Mouse (Mus musculus): ENCODE results near the gene Sntg2. TPM values are rescaled to one million over a fixed set of nuclear protein-coding genes. Genes with fewer than 3 reads are reported as not detected.

Gene Sntg2
- 0.04 TPM in 1 of 2 replicates, not detected in the other for polyA plus RNA-seq (2012)

DNA sequence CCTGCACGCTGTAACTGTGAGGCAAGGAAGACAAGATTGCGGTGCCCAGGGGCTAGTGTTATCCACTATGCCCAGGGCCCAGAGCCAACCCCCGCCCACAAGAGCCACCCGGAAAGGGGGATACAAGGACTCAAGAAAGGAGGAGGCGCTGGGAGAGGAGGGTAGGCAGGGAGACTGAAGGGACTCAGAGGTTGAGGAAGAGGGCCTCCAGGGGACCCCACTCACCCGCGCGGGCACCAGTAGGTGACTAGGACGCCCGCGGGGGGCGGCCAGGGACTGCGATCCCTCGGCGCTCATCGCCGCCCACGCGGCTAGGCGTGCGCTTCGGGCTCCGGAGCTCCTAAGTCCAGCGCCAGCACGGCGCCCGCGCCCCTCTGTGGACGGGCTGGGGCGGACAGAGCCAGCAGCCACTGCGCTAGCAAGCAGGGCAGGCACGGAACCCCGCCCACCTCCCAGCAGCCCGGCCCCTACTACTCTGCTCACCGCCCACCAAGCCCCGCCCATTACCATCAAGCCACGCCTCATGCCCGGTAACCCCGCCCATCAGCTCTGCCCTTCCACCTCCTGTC is at the start of gene Sntg2:
TSS of gene Sntg2 (minus strand) at position 443 of the 569 bp plus-strand sequence.

DNA sequence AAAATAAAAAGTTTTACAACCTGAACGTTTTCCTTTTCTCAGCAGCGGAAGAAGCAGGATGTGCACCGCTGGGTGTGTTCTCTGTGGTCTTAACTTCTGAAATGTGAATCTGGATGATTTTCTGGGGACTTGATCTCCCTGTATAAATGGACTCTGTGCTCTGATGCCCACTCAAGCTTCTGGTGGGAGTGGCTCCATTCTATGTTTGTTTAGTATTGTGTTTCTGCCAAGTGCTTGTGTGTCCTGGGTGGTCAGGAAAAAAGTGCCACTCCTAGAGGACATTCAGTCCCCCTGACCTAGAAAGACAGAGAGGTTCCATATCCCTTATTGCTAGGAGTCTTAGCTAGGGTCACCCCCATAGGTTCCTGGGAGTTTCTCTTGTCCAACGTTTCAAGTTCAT is 240.7 kb downstream of the Sntg2 start, which contains the start of gene Tpo:
TSS of gene Tpo (minus strand) at position 101 of the 400 bp plus-strand sequence.

Other genes with a start within 250 kb of the Sntg2 start
- not detected in 2 replicates for gene Tpo, start 240.8 kb downstream of the Sntg2 start, polyA plus RNA-seq (2012)
- 0.71 and 0.96 TPM in 2 replicates for gene Tmem18, start 211.1 kb upstream of the Sntg2 start, polyA plus RNA-seq (2012)

All from megakaryocyte-erythroid progenitor cell, adult 5 weeks (primary cell).